In genomic region chr12:70533375-70533935, GRCm38 (mm10) we compare ENCODE assay signal across 14 mouse cellular contexts.
DNase-seq lines count a peak whose midpoint lies in the region; ATAC-seq lines count a peak whose summit lies in the region.
"Had no signal": no experiment of that assay in that cellular context is flagged by ENCODE, and none has a peak within 500 bp of the region (broad histone marks: within the 10 kb centered on the region; RNA-seq: fewer than 3 reads in every experiment).

No protein-coding gene starts in this region.

- no peaks in the 10 kb centered on the region for H3K4me1 ChIP-seq in midbrain, embryonic 14.5 days (ENCODE audit: control insufficient read depth, insufficient read depth, low read length)
- H3K4me1 ChIP-seq in midbrain, embryonic 16.5 days (ENCODE audit: control insufficient read depth, insufficient read depth, low read length), result no peaks in the 10 kb centered on the region
- no peaks in the 10 kb centered on the region; the same call in 1 of the 2 replicates for H3K4me1 ChIP-seq in heart, embryonic 15.5 days (replicated peaks)
- H3K4me1 ChIP-seq in stomach, embryonic 15.5 days, result no peaks in the 10 kb centered on the region

- no peak overlapping the region for H3K9ac ChIP-seq in midbrain, embryonic 14.5 days (replicated peaks; ENCODE audit: low read length)
- no peak overlapping the region for H3K9ac ChIP-seq in midbrain, embryonic 16.5 days (ENCODE audit: low read depth, low read length)
- no peak overlapping the region for H3K9ac ChIP-seq in heart, embryonic 15.5 days
- no peak overlapping the region for H3K9ac ChIP-seq in stomach, embryonic 15.5 days
- H3K9ac ChIP-seq: liver, postnatal 0 days had no signal

- ATAC-seq in midbrain, embryonic 14.5 days (ENCODE audit: low FRiP score, low TSS enrichment), result no peak
- ATAC-seq in midbrain, embryonic 16.5 days, result no peak
- ATAC-seq in heart, embryonic 15.5 days (replicated peaks; ENCODE audit: insufficient number of reproducible peaks, insufficient read depth, low FRiP score, low read depth), result no peak
- ATAC-seq in stomach, embryonic 15.5 days (ENCODE audit: insufficient read depth, low FRiP score, low read depth), result no peak
- ATAC-seq: liver, postnatal 0 days had no signal

- H3K4me2 ChIP-seq in midbrain, embryonic 14.5 days (ENCODE audit: low read length), result no peak overlapping the region
- no peak overlapping the region for H3K4me2 ChIP-seq in midbrain, embryonic 16.5 days (ENCODE audit: low read length)
- no peak overlapping the region for H3K4me2 ChIP-seq in heart, embryonic 15.5 days
- no peak overlapping the region for H3K4me2 ChIP-seq in stomach, embryonic 15.5 days

- H3K27me3 ChIP-seq in midbrain, embryonic 14.5 days (ENCODE audit: control insufficient read depth, insufficient read depth, low read length), result no peaks in the 10 kb centered on the region
- no peaks in the 10 kb centered on the region for H3K27me3 ChIP-seq in midbrain, embryonic 16.5 days (ENCODE audit: control insufficient read depth, insufficient read depth, low read depth, low read length)
- no peaks in the 10 kb centered on the region for H3K27me3 ChIP-seq in heart, embryonic 15.5 days
- no peaks in the 10 kb centered on the region for H3K27me3 ChIP-seq in stomach, embryonic 15.5 days (replicated peaks)

- H3K36me3 ChIP-seq in midbrain, embryonic 14.5 days (ENCODE audit: control insufficient read depth, insufficient read depth, low read length), result no peaks in the 10 kb centered on the region
- H3K36me3 ChIP-seq in midbrain, embryonic 16.5 days (ENCODE audit: control insufficient read depth, insufficient read depth, low read length), result no peaks in the 10 kb centered on the region
- H3K36me3 ChIP-seq in heart, embryonic 15.5 days, result no peaks in the 10 kb centered on the region
- no peaks in the 10 kb centered on the region for H3K36me3 ChIP-seq in stomach, embryonic 15.5 days

- H3K27ac ChIP-seq in midbrain, embryonic 14.5 days (replicated peaks; ENCODE audit: low read depth, low read length), result 0 out of 2 replicates have a peak overlapping the region, but pooled peaks have one; percentile 2
- H3K27ac ChIP-seq in midbrain, embryonic 16.5 days (ENCODE audit: low read length), result no peak overlapping the region
- peak overlapping the region; percentile 30; the same call in 1 of the 2 replicates for H3K27ac ChIP-seq in heart, embryonic 15.5 days
- H3K27ac ChIP-seq in stomach, embryonic 15.5 days, result peak overlapping the region; percentile 11; the same call in 1 of the 2 replicates
- H3K27ac ChIP-seq: layer of hippocampus, adult 2 months had no signal

- DNase-seq in gastrocnemius, postnatal 25 days, result peak; percentile 18
- no peak for DNase-seq in gastrocnemius, adult 8-10 months (ENCODE audit: low spot score in 2 of 2)
- peak; percentile 30 for DNase-seq in midbrain, embryonic 14.5 days
- no peak for DNase-seq in retina, embryonic 14.5 days (ENCODE audit: low spot score)
- no peak for DNase-seq in frontal cortex, postnatal 10 days (ENCODE audit: low spot score in 2 of 2)
- DNase-seq: kidney, adult 2 months; liver, postnatal 0 days; retina, postnatal 1 day; thymus, postnatal 36 days had no signal

- no peaks in the 10 kb centered on the region for H3K9me3 ChIP-seq in midbrain, embryonic 14.5 days (ENCODE audit: control insufficient read depth, low read length)
- no peaks in the 10 kb centered on the region for H3K9me3 ChIP-seq in midbrain, embryonic 16.5 days (replicated peaks; ENCODE audit: control insufficient read depth, low read length, poor library complexity, severe bottlenecking)
- H3K9me3 ChIP-seq in heart, embryonic 15.5 days (replicated peaks), result no peaks in the 10 kb centered on the region
- H3K9me3 ChIP-seq in stomach, embryonic 15.5 days, result no peaks in the 10 kb centered on the region

- H3K4me3 ChIP-seq in midbrain, embryonic 14.5 days (replicated peaks; ENCODE audit: low read depth, low read length), result no peak overlapping the region
- H3K4me3 ChIP-seq in midbrain, embryonic 16.5 days (ENCODE audit: low read depth, low read length), result no peak overlapping the region
- H3K4me3 ChIP-seq in heart, embryonic 15.5 days, result no peak overlapping the region
- no peak overlapping the region for H3K4me3 ChIP-seq in stomach, embryonic 15.5 days (replicated peaks)
- H3K4me3 ChIP-seq: layer of hippocampus, adult 2 months; myocyte had no signal

- 68% methylated on average over 12 of the region's 12 CpGs for WGBS in midbrain, embryonic 14.5 days
- 60% methylated on average over 12 of the region's 12 CpGs for WGBS in midbrain, embryonic 16.5 days
- 75% methylated on average over 12 of the region's 12 CpGs for WGBS in heart, embryonic 15.5 days
- 56% methylated on average over 12 of the region's 12 CpGs for WGBS in stomach, embryonic 15.5 days

Comparison
In these comparisons a context has a peak if more than half of its experiments do, and no peak if none do; other contexts are left out.
1. DNase-seq: peak in gastrocnemius, postnatal 25 days (single experiment) and midbrain, embryonic 14.5 days (single experiment); none in gastrocnemius, adult 8-10 months (0 of 2), retina, embryonic 14.5 days (single experiment) and frontal cortex, postnatal 10 days (0 of 2).